Mouse (Mus musculus): Measurements from ENCODE around the gene Mnd1. TPM values are rescaled to one million over a fixed set of nuclear protein-coding genes. Genes with fewer than 3 reads are reported as not detected.

Gene Mnd1
- polyA plus RNA-seq, 1 experiment from 2014 or later: 6.5 TPM

DNA sequence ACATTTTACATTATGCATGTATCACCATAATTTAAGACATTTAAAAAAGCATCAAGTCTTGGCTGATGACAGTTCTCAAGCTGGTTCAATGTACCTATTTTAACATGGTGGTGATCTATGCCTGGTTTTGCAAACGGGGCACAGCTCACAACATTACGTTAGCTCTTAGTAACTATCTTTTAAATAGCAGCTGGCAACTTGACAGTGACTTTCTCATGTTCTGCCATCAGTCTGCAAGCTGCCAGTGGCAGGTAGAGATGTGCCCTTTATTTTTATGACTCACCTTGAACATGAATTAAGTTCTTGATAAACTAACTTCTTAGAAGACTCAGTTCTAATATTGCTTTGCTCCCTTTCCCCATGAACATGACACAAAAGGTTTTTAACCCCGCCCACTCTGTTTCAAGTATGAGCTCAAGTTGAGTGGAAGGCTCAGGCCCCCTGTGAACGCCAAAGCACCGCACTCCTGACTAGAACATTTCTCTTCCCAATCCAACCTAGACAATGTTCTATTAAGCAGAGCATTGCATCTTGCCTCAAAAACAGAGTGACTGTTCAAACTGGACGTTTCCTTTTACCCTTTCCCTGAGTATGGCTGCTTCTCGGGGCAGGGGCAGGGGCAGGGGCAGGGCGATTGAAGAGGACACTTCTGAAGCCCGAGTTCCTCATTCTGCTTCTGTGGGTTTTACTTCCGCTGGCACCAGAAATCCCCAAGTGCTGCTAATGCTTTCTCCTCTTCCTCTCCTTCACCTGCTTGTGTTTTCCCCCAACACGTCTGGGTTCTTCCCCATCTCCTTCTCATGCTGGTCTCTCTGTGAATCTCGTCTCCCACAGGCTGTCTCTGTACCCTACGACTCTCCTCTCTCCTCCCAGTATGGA is 86.5 kb downstream of the Mnd1 start:
- Histone ChIP-seq H3K9me3 (ENCODE audit: low read length) (no peaks in the 10 kb centered on the region), H3K27ac (ENCODE audit: low read length) (no peak overlapping the region), H3K4me1 (ENCODE audit: insufficient read depth, low read depth, low read length) (no peaks in the 10 kb centered on the region), H3K36me3 (ENCODE audit: insufficient read depth, low read length) (no peaks in the 10 kb centered on the region), H3K4me2 (replicated peaks; ENCODE audit: low read depth, low read length) (no peak overlapping the region), H3K27me3 (replicated peaks; ENCODE audit: insufficient read depth, low read length) (no peaks in the 10 kb centered on the region), H3K4me3 (ENCODE audit: low read depth, low read length) (no peak overlapping the region), H3K9ac (replicated peaks; ENCODE audit: low read depth) (no peak overlapping the region)
- 70% methylated on average over 13 of the region's 13 CpGs for WGBS
- no peak for ATAC-seq
- TF ChIP-seq CTCF (IDR thresholded peaks at IDR 0.05): no peak
- TF ChIP-seq EP300 (IDR thresholded peaks at IDR 0.05): no peak
- DNase-seq (ENCODE audit: low spot score): no peak

GRCm38 (mm10) chr3:84065825-84066224 is 89.8 kb downstream of the Mnd1 start:
- Histone ChIP-seq H3K4me1 (ENCODE audit: insufficient read depth, low read depth, low read length) (no peaks in the 10 kb centered on the region), H3K9ac (replicated peaks; ENCODE audit: low read depth) (no peak overlapping the region), H3K27me3 (replicated peaks; ENCODE audit: insufficient read depth, low read length) (no peaks in the 10 kb centered on the region), H3K9me3 (ENCODE audit: low read length) (no peaks in the 10 kb centered on the region), H3K4me3 (ENCODE audit: low read depth, low read length) (no peak overlapping the region), H3K27ac (ENCODE audit: low read length) (no peak overlapping the region), H3K4me2 (replicated peaks; ENCODE audit: low read depth, low read length) (no peak overlapping the region), H3K36me3 (ENCODE audit: insufficient read depth, low read length) (no peaks in the 10 kb centered on the region)
- ATAC-seq: no peak
- 83% methylated on average over 4 of the region's 4 CpGs for WGBS
- TF ChIP-seq EP300 (IDR thresholded peaks at IDR 0.05) (no peak), CTCF (IDR thresholded peaks at IDR 0.05) (no peak)
- no peak for DNase-seq (ENCODE audit: low spot score)

- Histone ChIP-seq H3K9me3 (ENCODE audit: low read length) (no peaks in the 10 kb centered on the region), H3K27ac (ENCODE audit: low read length) (no peak overlapping the region), H3K4me3 (ENCODE audit: low read depth, low read length) (no peak overlapping the region), H3K27me3 (replicated peaks; ENCODE audit: insufficient read depth, low read length) (no peaks in the 10 kb centered on the region), H3K4me2 (replicated peaks; ENCODE audit: low read depth, low read length) (no peak overlapping the region), H3K9ac (replicated peaks; ENCODE audit: low read depth) (no peak overlapping the region), H3K36me3 (ENCODE audit: insufficient read depth, low read length) (no peaks in the 10 kb centered on the region), H3K4me1 (ENCODE audit: insufficient read depth, low read depth, low read length) (peaks cover 3% of the 10 kb centered on the region; the same call in 1 of the 2 replicates)
- no peak for DNase-seq (ENCODE audit: low spot score)
- TF ChIP-seq EP300 (IDR thresholded peaks at IDR 0.05): no peak
- no peak for TF ChIP-seq CTCF (IDR thresholded peaks at IDR 0.05)
- WGBS: 92% methylated on average over 2 of the region's 2 CpGs
- no peak for ATAC-seq
Observed at GRCm38 (mm10) chr3:84063369-84063914, 92.1 kb downstream of the Mnd1 start.

DNA sequence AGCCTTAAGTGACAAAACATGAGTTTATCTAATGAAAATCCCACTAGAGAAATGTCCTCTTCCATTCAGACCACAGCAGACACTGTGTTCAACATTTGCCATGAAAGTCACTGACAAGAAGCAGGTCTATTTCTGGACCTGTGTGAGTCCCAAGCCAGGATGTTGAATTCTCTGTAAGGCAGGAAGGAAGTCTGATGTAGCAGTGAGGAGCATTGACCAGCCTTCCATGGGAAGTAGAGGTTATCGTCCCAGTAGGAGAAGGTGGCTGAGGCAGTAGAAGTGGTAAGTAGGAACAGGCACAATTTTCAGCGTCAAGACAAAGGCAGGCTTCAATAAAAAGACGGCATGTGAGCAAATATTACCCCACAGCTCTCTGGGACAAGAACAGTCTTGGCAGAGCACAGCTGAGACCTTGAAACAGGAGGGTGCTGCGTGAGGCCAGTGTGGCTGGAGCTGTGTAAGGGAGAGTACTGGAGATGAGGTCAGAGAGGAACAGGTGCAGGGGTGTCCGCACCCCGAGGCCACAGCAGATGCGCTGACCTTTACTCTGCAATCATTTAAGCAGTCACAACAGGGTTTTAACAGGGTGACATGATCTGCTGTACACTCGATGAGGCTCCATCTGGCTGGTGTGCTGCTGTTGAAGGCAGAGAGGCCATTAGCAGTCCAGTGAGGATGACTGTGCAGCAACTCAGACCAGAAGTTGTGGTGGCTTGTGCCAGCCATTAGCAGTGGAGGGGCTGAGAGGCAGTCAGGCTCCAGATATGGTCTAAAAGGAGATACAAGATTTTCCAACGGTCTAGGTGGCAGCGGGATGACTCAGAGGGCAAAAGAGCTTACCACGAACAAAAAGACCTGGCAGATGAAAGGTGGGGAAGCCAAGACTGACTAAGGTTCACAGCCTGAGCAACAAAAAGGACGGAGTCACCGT is 93.8 kb downstream of the Mnd1 start:
- Histone ChIP-seq H3K4me2 (replicated peaks; ENCODE audit: low read depth, low read length) (no peak overlapping the region), H3K9ac (replicated peaks; ENCODE audit: low read depth) (no peak overlapping the region), H3K36me3 (ENCODE audit: insufficient read depth, low read length) (no peaks in the 10 kb centered on the region), H3K4me1 (ENCODE audit: insufficient read depth, low read depth, low read length) (peaks cover 3% of the 10 kb centered on the region; the same call in 1 of the 2 replicates), H3K27ac (ENCODE audit: low read length) (no peak overlapping the region), H3K27me3 (replicated peaks; ENCODE audit: insufficient read depth, low read length) (no peaks in the 10 kb centered on the region), H3K9me3 (ENCODE audit: low read length) (no peaks in the 10 kb centered on the region), H3K4me3 (ENCODE audit: low read depth, low read length) (no peak overlapping the region)
- no peak for ATAC-seq
- no peak for DNase-seq (ENCODE audit: low spot score)
- TF ChIP-seq EP300 (IDR thresholded peaks at IDR 0.05): no peak
- TF ChIP-seq CTCF (IDR thresholded peaks at IDR 0.05): no peak
- 56% methylated on average over 13 of the region's 13 CpGs for WGBS

DNA sequence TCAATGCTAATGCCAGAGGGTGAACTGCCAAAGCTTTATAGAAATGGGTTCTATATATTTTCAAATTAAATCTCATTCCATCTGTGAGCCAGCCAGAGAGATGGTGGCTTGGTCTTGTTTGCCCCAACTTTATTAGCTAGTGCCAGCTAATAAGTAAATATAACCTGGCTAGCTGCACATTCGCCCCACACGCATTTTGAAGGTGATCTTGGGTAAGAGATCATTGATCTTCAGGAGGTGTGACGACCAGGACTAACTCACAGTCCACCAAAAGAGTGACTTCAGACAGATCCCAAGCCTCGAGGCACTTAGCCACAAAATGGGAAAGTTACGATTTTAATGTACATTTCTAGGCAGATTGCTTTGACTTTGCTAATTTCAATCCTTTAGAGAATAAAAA is 94.6 kb downstream of the Mnd1 start:
- ATAC-seq (no peak), DNase-seq (ENCODE audit: low spot score) (no peak)
- 83% methylated on average over 5 of the region's 5 CpGs for WGBS
- H3K4me1 ChIP-seq (ENCODE audit: insufficient read depth, low read depth, low read length): peaks cover 3% of the 10 kb centered on the region; the same call in 1 of the 2 replicates
- no peaks in the 10 kb centered on the region for H3K9me3 ChIP-seq (ENCODE audit: low read length)
- no peak overlapping the region for H3K4me3 ChIP-seq (ENCODE audit: low read depth, low read length)
- H3K36me3 ChIP-seq (ENCODE audit: insufficient read depth, low read length): no peaks in the 10 kb centered on the region
- TF ChIP-seq EP300 (IDR thresholded peaks at IDR 0.05) (no peak), CTCF (IDR thresholded peaks at IDR 0.05) (no peak)
- no peaks in the 10 kb centered on the region for H3K27me3 ChIP-seq (replicated peaks; ENCODE audit: insufficient read depth, low read length)
- H3K27ac ChIP-seq (ENCODE audit: low read length): no peak overlapping the region
- H3K9ac ChIP-seq (replicated peaks; ENCODE audit: low read depth): no peak overlapping the region
- H3K4me2 ChIP-seq (replicated peaks; ENCODE audit: low read depth, low read length): no peak overlapping the region

DNA sequence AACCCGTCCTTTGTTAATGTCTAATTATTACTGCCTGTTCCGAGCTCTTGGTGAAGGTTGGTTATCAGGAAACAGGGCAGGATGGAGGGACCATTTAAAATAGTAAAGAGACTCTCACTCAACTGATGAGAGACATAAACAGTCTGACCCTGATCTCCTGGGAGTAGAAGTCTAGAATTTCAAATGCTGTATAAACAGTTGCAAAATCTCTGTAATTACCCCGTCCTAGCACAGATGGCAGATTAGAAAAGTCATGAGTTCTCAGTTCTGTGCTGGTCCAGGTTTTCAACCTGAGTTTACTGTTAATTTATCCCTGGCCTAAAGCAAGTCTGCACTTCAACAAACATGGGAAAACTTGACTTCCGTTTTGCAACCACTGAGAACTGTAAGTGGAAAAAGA is 95.5 kb downstream of the Mnd1 start:
- no peak overlapping the region for H3K9ac ChIP-seq (replicated peaks; ENCODE audit: low read depth)
- peak overlapping the region; percentile 9; the same call in 1 of the 2 replicates for H3K27ac ChIP-seq (ENCODE audit: low read length)
- TF ChIP-seq CTCF (IDR thresholded peaks at IDR 0.05): no peak
- no peak for TF ChIP-seq EP300 (IDR thresholded peaks at IDR 0.05)
- H3K36me3 ChIP-seq (ENCODE audit: insufficient read depth, low read length): no peaks in the 10 kb centered on the region
- H3K4me2 ChIP-seq (replicated peaks; ENCODE audit: low read depth, low read length): no peak overlapping the region
- H3K9me3 ChIP-seq (ENCODE audit: low read length): no peaks in the 10 kb centered on the region
- ATAC-seq: no peak
- WGBS: 30% methylated on average over 4 of the region's 4 CpGs
- no peaks in the 10 kb centered on the region for H3K27me3 ChIP-seq (replicated peaks; ENCODE audit: insufficient read depth, low read length)
- peaks cover 3% of the 10 kb centered on the region; the same call in 1 of the 2 replicates for H3K4me1 ChIP-seq (ENCODE audit: insufficient read depth, low read depth, low read length)
- DNase-seq (ENCODE audit: low spot score): peak; percentile 41
- no peak overlapping the region for H3K4me3 ChIP-seq (ENCODE audit: low read depth, low read length)
